ENCODE assay signal across 9 mouse cellular contexts in the genomic region with DNA sequence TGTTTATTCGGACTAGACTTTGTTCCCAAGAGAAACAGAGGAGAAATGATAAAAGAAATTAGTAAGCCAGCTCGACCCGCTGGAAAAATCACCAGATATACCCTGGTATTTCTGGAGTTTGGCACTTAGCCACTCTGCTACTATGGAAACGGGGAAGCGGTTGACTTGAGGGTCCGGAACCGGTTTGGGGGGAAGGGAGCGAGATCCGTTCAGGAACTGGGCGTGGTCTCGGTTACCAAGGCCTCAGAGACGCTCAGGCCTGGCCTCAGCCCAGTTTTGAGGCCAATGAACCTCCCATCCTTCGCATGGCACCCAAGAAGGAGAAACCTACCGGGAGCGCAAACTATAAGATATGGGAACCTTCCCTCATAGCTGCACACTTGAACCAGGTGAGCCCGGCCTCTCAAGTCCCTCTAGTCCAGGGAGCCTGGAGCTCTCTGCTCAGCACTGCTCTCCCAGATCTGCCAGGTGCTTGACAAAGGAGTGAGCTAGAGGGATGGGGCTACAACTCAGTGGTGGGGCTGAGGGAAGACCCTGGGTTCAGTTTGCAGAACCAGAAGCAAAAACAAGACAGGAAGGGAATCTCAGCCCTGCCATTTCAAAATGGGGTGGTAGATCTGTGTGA. TPM values are rescaled to one million over a fixed set of nuclear protein-coding genes. Genes with fewer than 3 reads are reported as not detected.
DNase-seq lines count a peak whose midpoint lies in the region; ATAC-seq and TF ChIP-seq lines count a peak whose summit lies in the region.
"Had no signal": no experiment of that assay in that cellular context is flagged by ENCODE, and none has a peak within 500 bp of the region (broad histone marks: within the 10 kb centered on the region; RNA-seq: fewer than 3 reads in every experiment).

Spag17 (plus strand) TSS at position 220 of the 625 bp plus-strand sequence.

- no peaks in the 10 kb centered on the region for H3K9me3 ChIP-seq in kidney, embryonic 14.5 days (ENCODE audit: control insufficient read depth, low read length)
- H3K9me3 ChIP-seq in lung, postnatal 0 days (ENCODE audit: low read length), result no peaks in the 10 kb centered on the region

- H3K4me2 ChIP-seq in kidney, embryonic 14.5 days (replicated peaks; ENCODE audit: low read depth, low read length), result no peak within 1 kb of the TSS
- H3K4me2 ChIP-seq in lung, postnatal 0 days (replicated peaks; ENCODE audit: low read depth, low read length), result peak within 1 kb of the TSS; percentile 42

- 50% methylated on average over 16 of the region's 16 CpGs for WGBS in kidney, embryonic 14.5 days
- WGBS in lung, postnatal 0 days, result 13% methylated on average over 16 of the region's 16 CpGs

- ATAC-seq in kidney, embryonic 14.5 days (ENCODE audit: low FRiP score, low TSS enrichment), result peak; percentile 80
- peak; percentile 92 for ATAC-seq in lung, postnatal 0 days

- no peak for TF ChIP-seq CTCF in lung, postnatal 0 days (IDR thresholded peaks at IDR 0.05)

- H3K27ac ChIP-seq in kidney, embryonic 14.5 days (ENCODE audit: low read depth, low read length), result no peak within 1 kb of the TSS
- H3K27ac ChIP-seq in lung, postnatal 0 days (ENCODE audit: low read length), result no peak within 1 kb of the TSS

- H3K36me3 ChIP-seq in kidney, embryonic 14.5 days (ENCODE audit: control insufficient read depth, insufficient read depth, low read length), result no peaks in the 10 kb centered on the region
- H3K36me3 ChIP-seq in lung, postnatal 0 days (ENCODE audit: insufficient read depth, low read length), result no peaks in the 10 kb centered on the region

- H3K9ac ChIP-seq in kidney, embryonic 14.5 days (ENCODE audit: low read depth, low read length), result no peak within 1 kb of the TSS
- no peak within 1 kb of the TSS for H3K9ac ChIP-seq in lung, postnatal 0 days (replicated peaks; ENCODE audit: low read depth)

- no peak within 1 kb of the TSS for H3K4me3 ChIP-seq in kidney, embryonic 14.5 days (ENCODE audit: low read length)
- no peak within 1 kb of the TSS for H3K4me3 ChIP-seq in lung, postnatal 0 days (ENCODE audit: low read depth, low read length)
- H3K4me3 ChIP-seq: megakaryocyte, embryonic 14.5 days had no signal

- peak; percentile 33 for DNase-seq in adrenal gland, postnatal 10 days
- DNase-seq in adrenal gland, adult 8-10 months, result no peak
- peak; percentile 28 for DNase-seq in right cerebral cortex, postnatal 14 days
- no peak for DNase-seq in right cerebral cortex, adult 18-20 months
- peak; percentile 67 for DNase-seq in lung, postnatal 0 days (ENCODE audit: low spot score)
- DNase-seq in yolk sac, embryonic 10.5 days (ENCODE audit: low spot score), result no peak
- DNase-seq in urinary bladder, postnatal 25 days (ENCODE audit: low spot score), result no peak

- TF ChIP-seq EP300 in lung, postnatal 0 days (IDR thresholded peaks at IDR 0.05), result no peak

- no peaks in the 10 kb centered on the region for H3K27me3 ChIP-seq in kidney, embryonic 14.5 days (ENCODE audit: control insufficient read depth, insufficient read depth, low read length)
- no peaks in the 10 kb centered on the region for H3K27me3 ChIP-seq in lung, postnatal 0 days (replicated peaks; ENCODE audit: insufficient read depth, low read length)
- H3K27me3 ChIP-seq: megakaryocyte, embryonic 14.5 days had no signal

- H3K4me1 ChIP-seq in kidney, embryonic 14.5 days (ENCODE audit: control insufficient read depth, insufficient read depth, low read length), result no peaks in the 10 kb centered on the region; the same call in 1 of the 2 replicates
- no peaks in the 10 kb centered on the region for H3K4me1 ChIP-seq in lung, postnatal 0 days (ENCODE audit: insufficient read depth, low read depth, low read length)
- H3K4me1 ChIP-seq: megakaryocyte, embryonic 14.5 days had no signal

RNA-seq across cellular contexts. Expression of gene Spag17, which starts in this region (rescaled TPM):
- total RNA-seq in adrenal gland, postnatal 10 days (2021), result under 1 TPM in 1 of 2 experiments, not detected in 1; 0.03 TPM
- total RNA-seq in adrenal gland, adult 8-10 months (2022), result not detected
- polyA plus RNA-seq in kidney, embryonic 14.5 days (2014; fragmentation: Nextera tagmentation; extraction: Ambion mirVana), result 0.79 and 0.85 TPM in 2 replicates
- polyA plus RNA-seq in lung, postnatal 0 days (2015; fragmentation: Nextera tagmentation; extraction: Ambion mirVana), result 5.9 and 10.1 TPM in 2 replicates

Comparison
In these comparisons a context has a peak if more than half of its experiments do, and no peak if none do; other contexts are left out.
1. DNase-seq: peak in right cerebral cortex, postnatal 14 days (single experiment) and lung, postnatal 0 days (single experiment); none in adrenal gland, adult 8-10 months (single experiment), right cerebral cortex, adult 18-20 months (single experiment), yolk sac, embryonic 10.5 days (single experiment) and urinary bladder, postnatal 25 days (single experiment).
2. Peak in DNase-seq in adrenal gland, postnatal 10 days; RNA of the gene not detected or under 1 TPM.
3. Peak in ATAC-seq in kidney, embryonic 14.5 days; RNA of the gene not detected or under 1 TPM.